Mouse (Mus musculus) heart, embryonic 16.5 days (tissue): Measurements from ENCODE around the gene Gorab. TPM values are rescaled to one million over a fixed set of nuclear protein-coding genes. Genes with fewer than 3 reads are reported as not detected.

ENCODE experiments used
- ATAC-seq: fragments of 200-750 bp; cut with Nextera tagmentation; replicated peaks from 2 replicates; pipeline ENCODE4 v1.8.0; 2017; ENCODE audit warnings: moderate number of reproducible peaks; ENCODE audit not compliant: insufficient read depth, low FRiP score; ENCODE audit errors: extremely low read depth
- H3K27ac ChIP-seq: fragments of 300-500 bp; sonication (generic); 2 replicates; pipeline ENCODE4 v1.5.1; 2014; ENCODE audit warnings: mild to moderate bottlenecking, low read length, control low read depth, moderate library complexity
- H3K27me3 ChIP-seq: fragments of 300-500 bp; sonication (generic); 2 replicates; pipeline ENCODE4 v1.6.1; 2014; ENCODE audit warnings: low read length, mixed read lengths; ENCODE audit not compliant: control insufficient read depth, insufficient read depth
- H3K36me3 ChIP-seq: fragments of 300-500 bp; sonication (generic); 2 replicates; pipeline ENCODE4 v1.6.1; 2014; ENCODE audit not compliant: control insufficient read depth, insufficient read depth
- H3K4me1 ChIP-seq: fragments of 300-500 bp; sonication (generic); 2 replicates; pipeline ENCODE4 v1.6.1; 2014; ENCODE audit warnings: low read length, mixed read lengths; ENCODE audit not compliant: control insufficient read depth, insufficient read depth
- H3K4me2 ChIP-seq: fragments of 300-500 bp; sonication (generic); 2 replicates; pipeline ENCODE4 v1.6.1; 2014; ENCODE audit warnings: low read depth, mild to moderate bottlenecking, control low read depth, low read length
- H3K4me3 ChIP-seq: fragments of 300-500 bp; sonication (generic); 2 replicates; pipeline ENCODE4 v1.5.1; 2014; ENCODE audit warnings: mild to moderate bottlenecking, control low read depth, low read length
- H3K9ac ChIP-seq: fragments of 300-500 bp; sonication (generic); 2 replicates; pipeline ENCODE4 v1.6.1; 2014; ENCODE audit warnings: low read length, control low read depth
- H3K9me3 ChIP-seq: fragments of 300-500 bp; sonication (generic); replicated peaks from 2 replicates; pipeline ENCODE4 v1.6.1; 2016; ENCODE audit warnings: low read length; ENCODE audit not compliant: control insufficient read depth
- WGBS: fragments of 180-500 bp; shearing (Covaris S2); extraction: QIAGEN DNeasy Blood & Tissue Kit; methylation state at CpG from one replicate; pipeline ENCODE4 v1.1.7; 2014; 5-methylcytosine and 5-hydroxymethylcytosine counted together
- polyA plus RNA-seq: library from polyadenylated mRNA; unstranded; fragments of >200 nt; fragmentation: Nextera tagmentation; extraction: Ambion mirVana; gene quantifications from 2 replicates; pipeline ENCODE4 v1.2.1, GENCODE M21; 2015

The Gorab gene
- polyA plus RNA-seq, 1 experiment from 2014 or later: 9.3 TPM

DNA sequence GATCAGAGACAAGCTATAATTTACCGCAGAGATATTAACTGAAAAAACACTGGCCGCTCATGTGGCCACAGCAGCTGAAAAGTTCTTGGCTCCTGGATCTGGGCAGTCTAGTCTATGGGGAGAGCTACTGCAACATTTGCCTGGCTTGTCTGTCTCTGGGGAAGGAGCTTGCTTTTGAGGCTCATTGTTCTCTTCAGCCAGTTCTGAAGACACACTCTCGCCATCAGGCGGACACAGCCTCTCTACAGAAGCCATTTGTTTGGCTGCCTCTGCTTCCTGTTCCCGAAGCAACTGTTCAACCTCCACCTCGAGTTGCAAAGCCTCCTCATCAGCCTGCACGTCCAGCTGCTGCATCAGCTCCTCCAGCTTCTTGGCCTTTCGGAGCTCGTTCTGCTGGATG, 17.3 kb downstream of the Gorab start:
- Histone ChIP-seq H3K36me3 (peaks cover 19% of the 10 kb centered on the region), H3K4me2 (no peak overlapping the region), H3K9ac (no peak overlapping the region), H3K4me1 (no peaks in the 10 kb centered on the region), H3K4me3 (no peak overlapping the region), H3K27ac (no peak overlapping the region), H3K9me3 (no peaks in the 10 kb centered on the region), H3K27me3 (no peaks in the 10 kb centered on the region)
- 79% methylated on average over 9 of the region's 9 CpGs for WGBS
- no peak for ATAC-seq

DNA sequence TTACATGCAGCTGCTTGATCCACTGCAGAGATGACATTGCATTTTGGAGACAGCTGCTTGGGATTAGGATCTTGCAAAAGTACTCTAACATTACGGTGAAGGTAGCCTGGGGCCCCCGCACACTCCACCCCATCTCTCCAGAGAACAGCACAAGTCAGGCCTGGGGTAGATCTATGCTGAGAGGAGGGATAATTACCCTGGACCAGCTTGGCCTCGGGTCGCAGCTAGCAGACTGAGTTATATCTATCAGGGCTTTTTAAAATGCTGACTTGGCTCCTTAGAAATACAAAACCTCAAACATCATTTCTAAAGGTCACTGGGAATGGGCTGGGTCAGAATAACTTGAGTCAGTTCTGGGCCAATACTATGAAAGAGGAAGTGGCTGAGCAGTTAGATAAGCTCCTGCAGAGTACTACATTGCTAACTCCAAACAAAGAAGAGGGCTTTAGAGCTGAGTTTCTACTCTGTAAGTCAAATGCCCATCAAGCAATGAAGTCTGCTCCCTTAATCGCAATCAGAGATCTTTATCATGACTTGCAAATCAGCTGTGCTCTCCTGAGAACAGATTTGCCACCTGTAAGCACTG, 19.9 kb downstream of the Gorab start:
- Histone ChIP-seq H3K27me3 (no peaks in the 10 kb centered on the region), H3K9ac (no peak overlapping the region), H3K4me2 (no peak overlapping the region), H3K4me1 (no peaks in the 10 kb centered on the region), H3K36me3 (peaks cover 17% of the 10 kb centered on the region), H3K4me3 (no peak overlapping the region), H3K9me3 (no peaks in the 10 kb centered on the region), H3K27ac (no peak overlapping the region)
- ATAC-seq: no peak; the same call in 1 of the 2 replicates
- WGBS: 58% methylated on average over 5 of the region's 5 CpGs

GRCm38 (mm10) chr1:163382048-163382719, 21.3 kb downstream of the Gorab start:
- no peak overlapping the region for H3K4me3 ChIP-seq
- 87% methylated on average over 10 of the region's 10 CpGs for WGBS
- H3K9ac ChIP-seq: no peak overlapping the region
- H3K4me1 ChIP-seq: no peaks in the 10 kb centered on the region
- H3K27ac ChIP-seq: no peak overlapping the region
- ATAC-seq: no peak
- H3K9me3 ChIP-seq: no peaks in the 10 kb centered on the region
- peaks cover 12% of the 10 kb centered on the region for H3K36me3 ChIP-seq
- H3K27me3 ChIP-seq: no peaks in the 10 kb centered on the region
- H3K4me2 ChIP-seq: no peak overlapping the region

DNA sequence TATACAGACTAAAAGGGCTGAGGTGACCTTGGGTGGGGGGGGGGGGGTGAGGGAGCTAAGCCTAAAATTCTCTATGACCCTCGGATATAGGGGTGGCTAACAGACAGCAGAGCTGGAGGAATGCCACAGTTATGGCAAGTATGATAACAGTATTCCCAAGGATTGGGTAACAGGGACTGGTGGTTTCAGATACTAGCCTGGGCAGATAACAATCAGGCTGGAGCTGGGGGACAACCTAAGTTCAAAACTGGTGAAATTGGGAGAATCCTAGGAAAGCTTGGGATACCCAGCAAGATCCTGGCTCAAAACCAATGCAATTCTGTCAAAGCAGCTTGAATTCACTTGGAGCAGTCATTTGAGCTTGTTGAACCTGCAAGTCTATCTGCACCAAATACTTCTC, 22.9 kb downstream of the Gorab start:
- Histone ChIP-seq H3K36me3 (peaks cover 2% of the 10 kb centered on the region), H3K4me3 (no peak overlapping the region), H3K27ac (no peak overlapping the region), H3K9me3 (no peaks in the 10 kb centered on the region), H3K9ac (no peak overlapping the region), H3K4me2 (no peak overlapping the region), H3K4me1 (no peaks in the 10 kb centered on the region), H3K27me3 (no peaks in the 10 kb centered on the region)
- no peak for ATAC-seq
- 27% methylated on average over 1 of the region's 1 CpGs for WGBS

DNA sequence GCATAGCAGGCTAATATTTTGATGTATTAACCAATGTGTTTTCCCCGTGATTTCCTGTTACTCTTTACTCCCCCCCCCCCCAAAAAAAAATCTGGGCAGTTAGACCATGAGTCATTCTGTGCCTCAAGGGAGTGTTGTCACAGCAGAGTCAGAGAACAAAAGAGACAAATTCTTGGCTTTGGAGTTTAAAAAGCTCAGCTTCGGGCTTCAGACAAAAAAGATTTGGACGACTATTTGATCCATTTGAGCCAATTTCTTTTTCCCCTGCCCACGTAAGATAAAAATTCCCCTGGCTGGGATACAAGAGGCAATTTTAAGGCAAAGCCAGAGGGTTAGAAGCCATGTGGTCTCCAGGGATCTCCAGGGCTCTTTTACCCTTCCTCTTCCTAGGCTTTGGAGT, 23.4 kb downstream of the Gorab start:
- WGBS: 42% methylated on average over 4 of the region's 4 CpGs
- Histone ChIP-seq H3K27me3 (no peaks in the 10 kb centered on the region), H3K9ac (no peak overlapping the region), H3K9me3 (no peaks in the 10 kb centered on the region), H3K4me2 (no peak overlapping the region), H3K4me1 (no peaks in the 10 kb centered on the region), H3K4me3 (no peak overlapping the region), H3K27ac (peak overlapping the region; percentile 26; the same call in 1 of the 2 replicates), H3K36me3 (no peaks in the 10 kb centered on the region)
- peak; percentile 52; the same call in 1 of the 2 replicates for ATAC-seq

DNA sequence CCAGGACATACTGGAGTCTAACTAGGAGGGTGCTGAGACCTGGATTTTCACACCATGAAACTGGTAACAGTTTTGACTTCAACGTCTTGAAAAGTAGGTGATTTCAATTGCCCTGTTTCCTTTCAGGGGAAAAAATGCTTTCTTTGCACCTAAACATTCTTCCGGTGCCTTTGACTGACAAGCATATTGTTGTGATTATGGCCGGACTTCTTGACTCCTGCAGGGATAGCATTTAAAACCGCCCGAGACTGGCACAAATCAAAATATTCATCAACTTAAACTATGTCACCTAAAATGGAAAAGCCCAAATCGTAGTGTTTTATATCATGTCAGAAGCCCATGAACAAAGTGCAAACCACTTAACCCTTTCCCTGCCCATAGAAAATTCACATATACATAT, 25.5 kb downstream of the Gorab start:
- 59% methylated on average over 6 of the region's 6 CpGs for WGBS
- Histone ChIP-seq H3K27ac (no peak overlapping the region), H3K4me1 (no peaks in the 10 kb centered on the region)

GRCm38 (mm10) chr1:163376818-163377581, 26.5 kb downstream of the Gorab start:
- Histone ChIP-seq H3K4me3 (no peak overlapping the region), H3K4me1 (no peaks in the 10 kb centered on the region), H3K27ac (no peak overlapping the region), H3K9me3 (no peaks in the 10 kb centered on the region), H3K4me2 (no peak overlapping the region), H3K9ac (no peak overlapping the region), H3K27me3 (no peaks in the 10 kb centered on the region), H3K36me3 (no peaks in the 10 kb centered on the region)
- 58% methylated on average over 6 of the region's 6 CpGs for WGBS
- no peak for ATAC-seq

More for the DNA sequence above, 25.5 kb downstream of the Gorab start:
- Histone ChIP-seq H3K4me2 (no peak overlapping the region), H3K27me3 (no peaks in the 10 kb centered on the region), H3K9ac (no peak overlapping the region), H3K4me3 (no peak overlapping the region), H3K9me3 (no peaks in the 10 kb centered on the region), H3K36me3 (no peaks in the 10 kb centered on the region)
- ATAC-seq: no peak

GRCm38 (mm10) chr1:163374455-163374854, 29.0 kb downstream of the Gorab start:
- 76% methylated on average over 5 of the region's 5 CpGs for WGBS
- no peak overlapping the region for H3K9ac ChIP-seq
- ATAC-seq: no peak
- H3K36me3 ChIP-seq: no peaks in the 10 kb centered on the region
- H3K27ac ChIP-seq: no peak overlapping the region
- H3K4me1 ChIP-seq: no peaks in the 10 kb centered on the region
- H3K27me3 ChIP-seq: no peaks in the 10 kb centered on the region
- H3K4me2 ChIP-seq: no peak overlapping the region
- H3K4me3 ChIP-seq: no peak overlapping the region
- H3K9me3 ChIP-seq: no peaks in the 10 kb centered on the region

DNA sequence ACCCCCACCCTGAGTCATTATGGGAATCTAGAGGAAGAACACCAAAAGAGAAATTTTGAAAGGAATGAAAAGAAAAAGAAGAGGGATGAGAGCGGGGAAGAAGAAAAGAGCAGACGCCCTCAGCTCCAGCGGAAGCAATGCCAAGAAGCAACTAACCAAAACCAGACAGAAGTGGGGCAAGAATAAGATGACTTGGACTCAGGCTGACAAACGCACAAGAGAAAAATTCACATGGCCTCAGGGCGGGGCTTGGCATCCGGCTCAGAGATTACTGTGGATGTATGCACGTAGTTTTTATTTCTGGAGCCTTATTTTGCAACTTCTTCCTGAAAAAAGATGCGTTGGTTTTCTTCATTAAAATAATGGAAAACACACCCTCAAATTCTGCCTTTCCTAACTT, 41.3 kb downstream of the Gorab start:
- 70% methylated on average over 8 of the region's 8 CpGs for WGBS
- no peaks in the 10 kb centered on the region for H3K36me3 ChIP-seq
- H3K4me3 ChIP-seq: no peak overlapping the region
- peak overlapping the region; percentile 21; the same call in 1 of the 2 replicates for H3K4me2 ChIP-seq
- ATAC-seq: no peak
- no peak overlapping the region for H3K9ac ChIP-seq
- no peaks in the 10 kb centered on the region for H3K27me3 ChIP-seq
- H3K9me3 ChIP-seq: no peaks in the 10 kb centered on the region
- H3K4me1 ChIP-seq: peaks cover 6% of the 10 kb centered on the region; the same call in 1 of the 2 replicates
- peak overlapping the region; percentile 78 for H3K27ac ChIP-seq
